Mouse (Mus musculus) limb, embryonic 14.5 days (tissue): Measurements from ENCODE around the gene Spty2d1. TPM values are rescaled to one million over a fixed set of nuclear protein-coding genes. Genes with fewer than 3 reads are reported as not detected.

Source experiments
- ATAC-seq: fragments of 200-750 bp; cut with Nextera tagmentation; 2 replicates; pipeline ENCODE4 v1.8.0; 2017; ENCODE audit warnings: low read depth, moderate number of reproducible peaks, moderate TSS enrichment; ENCODE audit not compliant: low FRiP score
- DNase-seq: peaks from one replicate; pipeline ENCODE4 v3.0.0-alpha.2; 2015; ENCODE audit warnings: low spot score
- H3K27ac ChIP-seq: fragments of 300-500 bp; sonication (generic); replicated peaks from 2 replicates; pipeline ENCODE4 v1.5.1; 2014; ENCODE audit warnings: low read depth, mild to moderate bottlenecking, low read length, moderate library complexity, mixed read lengths
- H3K27me3 ChIP-seq: fragments of 300-500 bp; sonication (generic); 2 replicates; pipeline ENCODE4 v1.6.1; 2014; ENCODE audit warnings: low read length, mixed read lengths; ENCODE audit not compliant: control insufficient read depth, insufficient read depth
- H3K36me3 ChIP-seq: fragments of 300-500 bp; sonication (generic); 2 replicates; pipeline ENCODE4 v1.6.1; 2014; ENCODE audit warnings: mild to moderate bottlenecking, low read length, moderate library complexity, mixed read lengths; ENCODE audit not compliant: control insufficient read depth, insufficient read depth
- H3K4me1 ChIP-seq: fragments of 300-500 bp; sonication (generic); 2 replicates; pipeline ENCODE4 v1.6.1; 2014; ENCODE audit warnings: antibody characterized with exemption, low read length, mixed read lengths; ENCODE audit not compliant: control insufficient read depth, insufficient read depth
- H3K4me2 ChIP-seq: fragments of 300-500 bp; sonication (generic); replicated peaks from 2 replicates; pipeline ENCODE4 v1.6.1; 2014; ENCODE audit warnings: low read depth, mild to moderate bottlenecking, low read length, moderate library complexity; ENCODE audit not compliant: severe bottlenecking
- H3K4me3 ChIP-seq: fragments of 300-500 bp; sonication (generic); replicated peaks from 2 replicates; pipeline ENCODE4 v1.5.1; 2014; ENCODE audit warnings: low read length
- H3K9ac ChIP-seq: fragments of 300-500 bp; sonication (generic); 2 replicates; pipeline ENCODE4 v1.6.1; 2014; ENCODE audit warnings: mild to moderate bottlenecking, low read depth, low read length, moderate library complexity; ENCODE audit not compliant: severe bottlenecking
- H3K9me3 ChIP-seq: fragments of 300-500 bp; sonication (generic); 2 replicates; pipeline ENCODE4 v1.6.1; 2016; ENCODE audit warnings: low read length; ENCODE audit not compliant: control insufficient read depth
- POLR2A ChIP-seq: fragments of 200-500 bp; IDR thresholded peaks from 2 replicates; pipeline ENCODE4 v1.8.0; 2012; ENCODE audit warnings: inconsistent platforms, mild to moderate bottlenecking, moderate library complexity, borderline replicate concordance; ENCODE audit not compliant: insufficient read depth, insufficient read length; ENCODE audit errors: extremely low read depth
- WGBS: fragments of 180-500 bp; shearing (Covaris S2); extraction: QIAGEN DNeasy Blood & Tissue Kit; methylation state at CpG from one replicate; pipeline ENCODE4 v1.1.7; 2014; 5-methylcytosine and 5-hydroxymethylcytosine counted together
- polyA plus RNA-seq, 2 experiments: library from polyadenylated mRNA; depleted of rRNA in 1 of 2; stranded (reverse) in 1 of 2; unstranded in 1 of 2; fragments of >200 nt; fragmentation: Nextera tagmentation in 1 of 2; extraction: Ambion mirVana in 1 of 2; gene quantifications; 2 replicates each; pipeline versions ENCODE4 v1.2.1 to v1.2.3; 2012 to 2014

Spty2d1 gene
- polyA plus RNA-seq (2012; rRNA removed) (12.5 and 12.8 TPM in 2 replicates), polyA plus RNA-seq (2014; fragmentation: Nextera tagmentation; extraction: Ambion mirVana) (19.6 and 20.6 TPM in 2 replicates)

DNA sequence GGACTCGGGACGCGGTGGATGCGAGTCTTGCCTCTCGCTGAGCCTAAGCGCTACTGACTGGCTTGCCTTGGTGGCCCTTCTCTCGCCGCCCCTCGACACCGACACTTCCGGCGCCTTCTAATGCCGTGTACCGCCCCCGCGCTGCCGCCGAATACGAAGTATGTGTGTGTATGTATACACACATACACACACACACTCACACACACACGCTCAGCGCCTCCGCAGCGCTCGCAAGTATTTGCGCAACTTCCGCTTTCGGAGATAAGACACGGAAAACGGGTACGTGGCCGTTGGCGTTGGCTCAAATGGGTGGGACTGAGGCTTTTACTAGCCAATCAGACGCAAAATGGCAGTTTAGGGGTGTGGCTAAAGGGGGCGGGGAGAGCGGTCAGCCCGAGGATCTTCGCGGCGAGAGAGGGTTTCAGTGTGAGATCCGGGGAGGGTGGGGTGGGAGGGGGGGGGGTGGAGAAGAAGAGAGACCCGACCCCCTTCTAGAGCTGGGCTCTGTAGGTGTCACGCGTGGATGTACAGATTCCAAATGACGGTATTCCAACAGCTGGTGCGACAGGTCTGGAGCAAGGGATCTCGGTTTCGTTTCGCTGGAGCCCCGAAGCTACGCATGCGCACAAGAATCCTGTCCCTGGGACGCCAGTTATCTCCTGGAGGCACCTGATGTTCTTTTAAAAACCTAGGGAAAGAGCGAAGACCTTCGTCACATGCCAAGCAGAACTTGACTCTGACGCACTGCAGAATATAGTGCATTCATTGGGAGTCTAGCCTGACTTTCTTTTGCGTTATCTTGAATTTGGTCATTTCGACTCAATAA, at the start of gene Spty2d1:
Spty2d1 (minus strand) TSS at position 244 of the 826 bp plus-strand sequence.
- Histone ChIP-seq H3K27me3 (no peaks in the 10 kb centered on the region), H3K4me1 (peaks cover 19% of the 10 kb centered on the region), H3K27ac (peak within 1 kb of the TSS; percentile 86), H3K9me3 (no peaks in the 10 kb centered on the region), H3K4me3 (peak within 1 kb of the TSS; percentile 71), H3K4me2 (peak within 1 kb of the TSS; percentile 85), H3K36me3 (no peaks in the 10 kb centered on the region; the same call in 1 of the 2 replicates), H3K9ac (peak within 1 kb of the TSS; percentile 77)
- ATAC-seq (peak; percentile 95), DNase-seq (peak; percentile 99)
- WGBS, result under 1% methylated on average over 57 of the region's 57 CpGs
- peak; percentile 84; the same call in 1 of the 2 replicates for TF ChIP-seq POLR2A

DNA sequence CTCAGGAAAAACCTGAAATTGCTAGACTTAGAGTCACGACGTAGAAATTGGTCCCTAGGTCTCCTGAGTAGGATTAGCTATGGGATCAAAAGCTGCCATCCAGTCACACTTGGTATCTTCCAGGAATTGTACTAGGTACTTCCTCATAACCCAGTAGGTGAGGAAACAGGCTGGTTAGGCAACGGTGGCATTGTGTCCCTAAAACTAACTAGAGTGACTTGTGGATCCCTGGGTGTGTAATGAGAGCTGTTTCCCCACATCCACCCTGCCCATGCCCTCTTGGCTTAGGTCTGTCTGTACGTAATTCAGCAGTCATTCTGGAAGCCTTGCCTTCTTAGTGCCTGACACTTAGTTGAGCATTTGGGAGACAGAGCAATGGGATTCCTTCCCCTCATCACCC, 48.1 kb upstream of the Spty2d1 start:
- no peak overlapping the region for H3K4me2 ChIP-seq
- TF ChIP-seq POLR2A, result no peak
- no peak overlapping the region for H3K27ac ChIP-seq
- ATAC-seq (no peak), DNase-seq (no peak)
- 80% methylated on average over 4 of the region's 4 CpGs for WGBS
- peaks cover 9% of the 10 kb centered on the region; the same call in 1 of the 2 replicates for H3K36me3 ChIP-seq
- no peaks in the 10 kb centered on the region for H3K9me3 ChIP-seq
- no peak overlapping the region for H3K4me3 ChIP-seq
- H3K9ac ChIP-seq, result no peak overlapping the region
- H3K27me3 ChIP-seq, result no peaks in the 10 kb centered on the region
- H3K4me1 ChIP-seq, result peaks cover 14% of the 10 kb centered on the region

DNA sequence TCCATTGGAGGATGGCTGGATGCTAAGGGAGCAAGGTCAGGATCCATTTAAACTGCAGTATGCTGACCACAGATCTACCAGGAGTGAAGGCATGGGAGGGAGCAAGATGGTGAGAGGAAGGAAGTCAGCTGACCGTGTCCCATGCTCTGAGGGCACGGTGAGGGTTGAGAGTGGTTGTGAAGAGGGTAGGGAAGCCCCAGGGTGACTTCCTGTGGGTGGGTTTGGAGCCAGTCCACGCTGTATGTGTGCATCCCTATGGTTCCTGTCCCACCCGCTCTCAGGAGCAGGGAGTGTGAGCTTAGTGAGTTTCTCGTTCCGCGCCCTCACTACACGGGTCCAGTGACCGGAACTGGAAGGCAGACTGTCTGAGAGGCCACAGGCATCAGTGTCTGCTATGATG, 47.5 kb upstream of the Spty2d1 start:
- Histone ChIP-seq H3K9ac (no peak overlapping the region), H3K4me2 (no peak overlapping the region), H3K27ac (no peak overlapping the region), H3K27me3 (no peaks in the 10 kb centered on the region), H3K4me1 (peaks cover 17% of the 10 kb centered on the region), H3K36me3 (peaks cover 9% of the 10 kb centered on the region; the same call in 1 of the 2 replicates), H3K9me3 (no peaks in the 10 kb centered on the region), H3K4me3 (no peak overlapping the region)
- 83% methylated on average over 9 of the region's 9 CpGs for WGBS
- TF ChIP-seq POLR2A, result no peak
- no peak for DNase-seq
- ATAC-seq, result no peak

DNA sequence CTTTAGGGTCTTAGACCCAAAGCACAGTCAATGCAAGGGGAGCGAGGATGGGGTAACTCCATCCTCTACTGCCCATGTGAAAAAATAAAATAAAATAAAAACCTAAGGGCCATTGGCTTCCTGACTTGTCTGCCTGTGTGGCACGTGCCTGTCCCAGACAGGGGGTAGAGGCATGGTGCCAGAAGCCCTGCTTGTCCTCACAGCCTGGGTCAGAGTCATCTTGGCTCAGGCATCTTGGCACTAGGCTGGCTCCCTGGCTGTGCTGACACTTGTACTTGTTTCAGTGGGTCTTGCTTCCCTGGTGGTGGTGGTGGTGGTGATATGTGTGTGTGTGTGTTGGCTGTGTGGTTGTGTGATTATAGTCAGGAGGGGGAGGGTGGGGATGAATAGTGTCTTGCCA, 46.5 kb upstream of the Spty2d1 start:
- H3K9me3 ChIP-seq, result no peaks in the 10 kb centered on the region
- ATAC-seq (no peak), DNase-seq (no peak)
- peaks cover 9% of the 10 kb centered on the region; the same call in 1 of the 2 replicates for H3K36me3 ChIP-seq
- no peak overlapping the region for H3K27ac ChIP-seq
- H3K27me3 ChIP-seq, result no peaks in the 10 kb centered on the region
- no peak overlapping the region for H3K9ac ChIP-seq
- H3K4me1 ChIP-seq, result peaks cover 21% of the 10 kb centered on the region
- no peak overlapping the region for H3K4me2 ChIP-seq
- no peak for TF ChIP-seq POLR2A
- H3K4me3 ChIP-seq, result no peak overlapping the region
- WGBS, result 87% methylated on average over 2 of the region's 2 CpGs

DNA sequence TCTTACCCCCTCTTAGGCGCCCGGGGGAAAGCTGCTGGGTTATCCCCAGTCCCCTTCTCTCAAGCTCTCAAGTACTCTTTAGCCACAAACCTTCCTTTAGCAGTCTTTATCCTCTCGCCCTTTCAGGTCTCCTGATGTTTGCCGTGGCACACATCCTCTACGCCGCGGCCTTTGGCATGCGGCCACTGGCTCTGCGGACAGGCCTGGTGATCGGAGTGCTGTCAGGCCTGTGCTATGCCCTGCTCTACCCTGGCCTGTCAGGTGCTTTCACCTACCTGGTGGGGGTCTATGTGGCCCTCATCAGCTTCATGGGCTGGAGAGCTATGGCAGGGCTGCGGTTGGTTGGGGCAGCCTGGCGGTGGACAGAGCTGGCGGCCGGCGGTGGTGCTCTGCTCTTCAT, 45.1 kb upstream of the Spty2d1 start:
- H3K4me2 ChIP-seq, result no peak overlapping the region
- no peaks in the 10 kb centered on the region for H3K9me3 ChIP-seq
- ATAC-seq (no peak), DNase-seq (no peak)
- 0 out of 2 replicates have a peak overlapping the region, but pooled peaks have one; percentile 64 for H3K27ac ChIP-seq
- no peak overlapping the region for H3K4me3 ChIP-seq
- no peak overlapping the region for H3K9ac ChIP-seq
- no peaks in the 10 kb centered on the region for H3K27me3 ChIP-seq
- peaks cover 21% of the 10 kb centered on the region for H3K4me1 ChIP-seq
- TF ChIP-seq POLR2A, result no peak
- peaks cover 9% of the 10 kb centered on the region; the same call in 1 of the 2 replicates for H3K36me3 ChIP-seq
- WGBS, result 91% methylated on average over 15 of the region's 15 CpGs
